Mouse (Mus musculus) heart, postnatal 0 days (tissue): ENCODE data around the gene Cntn5. TPM values are rescaled to one million over a fixed set of nuclear protein-coding genes. Genes with fewer than 3 reads are reported as not detected.

Experiments
- ATAC-seq: fragments of 200-750 bp; cut with Nextera tagmentation; 2 replicates; pipeline ENCODE4 v1.8.0; 2017; ENCODE audit warnings: low read depth, moderate number of reproducible peaks, moderate library complexity; ENCODE audit not compliant: insufficient read depth
- DNase-seq: peaks from one replicate; pipeline ENCODE4 v3.0.0-alpha.2; 2016; ENCODE audit warnings: low spot score
- H3K27ac ChIP-seq: fragments of 300-500 bp; sonication (generic); 2 replicates; pipeline ENCODE4 v1.5.1; 2014; ENCODE audit warnings: low read depth, mild to moderate bottlenecking
- H3K27me3 ChIP-seq: fragments of 300-500 bp; sonication (generic); 2 replicates; pipeline ENCODE4 v1.6.1; 2014; ENCODE audit warnings: low read length, mixed read lengths; ENCODE audit not compliant: control insufficient read depth, insufficient read depth
- H3K36me3 ChIP-seq: fragments of 300-500 bp; sonication (generic); replicated peaks from 2 replicates; pipeline ENCODE4 v1.6.1; 2014; ENCODE audit warnings: low read length, mixed read lengths; ENCODE audit not compliant: control insufficient read depth, insufficient read depth
- H3K4me1 ChIP-seq: fragments of 300-500 bp; sonication (generic); 2 replicates; pipeline ENCODE4 v1.6.1; 2014; ENCODE audit warnings: antibody characterized with exemption; ENCODE audit not compliant: control insufficient read depth, insufficient read depth
- H3K4me2 ChIP-seq: fragments of 300-500 bp; sonication (generic); 2 replicates; pipeline ENCODE4 v1.6.1; 2014; ENCODE audit warnings: low read depth, mild to moderate bottlenecking, low read length, moderate library complexity
- H3K4me3 ChIP-seq: fragments of 300-500 bp; sonication (generic); 2 replicates; pipeline ENCODE4 v1.5.1; 2014; ENCODE audit warnings: low read depth, low read length
- H3K9ac ChIP-seq: fragments of 300-500 bp; sonication (generic); replicated peaks from 2 replicates; pipeline ENCODE4 v1.6.1; 2014; ENCODE audit warnings: low read depth, low read length, mixed read lengths
- H3K9me3 ChIP-seq: fragments of 300-500 bp; sonication (generic); replicated peaks from 2 replicates; pipeline ENCODE4 v1.6.1; 2016; ENCODE audit warnings: low read length; ENCODE audit not compliant: control insufficient read depth
- CTCF ChIP-seq: IDR thresholded peaks from 2 replicates; pipeline ENCODE4 v1.5.1; 2016; ENCODE audit warnings: antibody characterized with exemption, control low read depth, low read depth
- EP300 ChIP-seq: IDR thresholded peaks from 2 replicates; pipeline ENCODE4 v1.6.1; 2016; ENCODE audit warnings: antibody characterized with exemption, low read depth
- WGBS: fragments of 180-500 bp; shearing (Covaris S2); extraction: QIAGEN DNeasy Blood & Tissue Kit; methylation state at CpG from one replicate; pipeline ENCODE4 v1.1.7; 2014; 5-methylcytosine and 5-hydroxymethylcytosine counted together
- polyA plus RNA-seq: library from polyadenylated mRNA; unstranded; fragments of >200 nt; fragmentation: Nextera tagmentation; extraction: Ambion mirVana; gene quantifications from 2 replicates; pipeline ENCODE4 v1.2.1, GENCODE M21; 2015
- total RNA-seq: library from RNA; depleted of rRNA; stranded (reverse); fragments of >200 nt; gene quantifications from 2 replicates; pipeline ENCODE4 v1.2.3, GENCODE M21; 2014; ENCODE audit warnings: low replicate concordance

Gene Cntn5
- total and polyA plus RNA-seq, 2 experiments from 2014 or later = 0.07 to 0.19 TPM

DNA sequence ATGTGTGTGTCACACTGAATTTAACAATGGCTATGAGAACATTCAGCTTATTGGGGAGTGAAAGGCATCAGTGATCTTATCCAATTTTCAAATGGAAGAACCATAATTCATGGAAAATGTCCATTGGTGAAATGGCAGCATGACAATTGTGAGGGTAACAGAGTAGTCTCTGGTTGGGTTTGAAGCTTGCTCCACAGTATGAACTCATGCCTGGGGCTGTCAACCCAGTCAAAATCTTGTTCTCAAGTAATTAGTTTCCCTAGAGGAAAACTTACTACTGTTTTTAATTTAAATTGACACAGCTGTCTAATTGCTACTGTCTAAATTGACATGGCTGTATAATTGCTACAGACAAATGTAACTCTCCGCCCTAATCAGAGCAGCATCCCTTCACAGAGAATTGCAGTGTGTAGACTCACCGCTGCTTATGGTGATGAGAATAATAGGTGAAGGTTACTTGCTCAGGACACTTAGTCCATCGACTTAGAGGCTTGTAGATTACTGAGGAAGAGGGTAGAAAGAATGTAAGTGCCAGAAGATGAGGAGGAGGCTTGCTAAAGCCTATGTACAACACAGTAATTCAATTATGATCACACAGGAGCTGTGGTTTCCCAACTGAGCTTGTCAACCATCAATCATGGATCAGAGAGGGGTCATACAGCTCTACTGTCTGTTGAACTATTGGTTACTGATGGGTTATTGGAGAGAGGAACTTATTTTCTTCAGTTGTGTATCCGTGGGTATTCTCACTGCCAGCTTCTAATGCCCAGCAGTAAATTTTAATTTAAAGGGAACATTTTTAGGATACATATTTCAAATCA is 859.4 kb downstream of the Cntn5 start:
- H3K9me3 ChIP-seq = no peaks in the 10 kb centered on the region
- no peak for DNase-seq
- no peak overlapping the region for H3K9ac ChIP-seq
- H3K27ac ChIP-seq = no peak overlapping the region
- no peak for TF ChIP-seq CTCF
- no peaks in the 10 kb centered on the region for H3K4me1 ChIP-seq
- no peaks in the 10 kb centered on the region for H3K27me3 ChIP-seq
- no peaks in the 10 kb centered on the region for H3K36me3 ChIP-seq
- no peak overlapping the region for H3K4me3 ChIP-seq
- 69% methylated on average over 4 of the region's 4 CpGs for WGBS
- no peak overlapping the region for H3K4me2 ChIP-seq
- ATAC-seq = no peak

DNA sequence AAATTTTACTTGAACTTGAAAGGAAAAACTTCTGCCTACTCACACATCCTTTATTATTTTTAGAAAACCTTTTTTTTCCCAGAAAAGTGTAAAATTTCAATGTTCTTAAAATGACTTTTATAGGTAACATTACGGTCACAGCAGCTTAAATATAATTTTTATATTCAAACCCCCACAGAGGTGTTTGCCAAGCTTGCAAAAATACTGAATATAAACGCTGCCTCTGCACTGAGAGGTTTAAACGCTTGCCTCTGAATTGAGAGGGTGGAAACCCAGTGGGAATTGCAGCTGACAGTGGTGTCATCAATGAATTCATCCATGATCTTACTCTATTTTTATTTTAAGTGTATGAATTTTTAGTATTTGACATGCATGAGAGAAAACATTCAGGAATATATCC is 861.6 kb downstream of the Cntn5 start:
- H3K36me3 ChIP-seq = no peaks in the 10 kb centered on the region
- no peak overlapping the region for H3K4me3 ChIP-seq
- H3K27me3 ChIP-seq = no peaks in the 10 kb centered on the region
- no peaks in the 10 kb centered on the region for H3K9me3 ChIP-seq
- no peak for ATAC-seq
- H3K27ac ChIP-seq = no peak overlapping the region
- H3K4me2 ChIP-seq = no peak overlapping the region
- whole genome bisulfite sequencing = 80% methylated on average over 3 of the region's 3 CpGs
- no peak overlapping the region for H3K9ac ChIP-seq
- TF ChIP-seq CTCF (no peak), EP300 (no peak)
- DNase-seq = no peak
- no peaks in the 10 kb centered on the region for H3K4me1 ChIP-seq

DNA sequence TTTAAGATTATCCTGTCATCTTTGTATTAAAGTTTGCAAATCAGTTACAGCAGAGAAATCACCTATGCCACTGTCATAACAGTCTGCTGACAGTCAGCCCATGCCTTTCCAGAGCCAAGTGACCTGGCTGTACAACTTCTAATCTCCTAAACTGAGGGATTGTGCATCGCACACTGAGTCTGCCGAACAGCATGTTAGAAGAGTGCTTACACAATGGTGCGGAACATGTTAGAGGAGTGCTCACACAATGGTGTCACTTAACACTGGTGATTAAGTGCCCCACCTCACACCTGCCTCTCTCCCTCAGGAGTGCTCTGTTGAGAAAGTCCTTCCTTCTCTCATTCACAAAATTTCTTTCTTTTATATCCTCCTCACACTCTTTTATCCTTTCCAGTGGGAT is 889.4 kb downstream of the Cntn5 start:
- H3K4me3 ChIP-seq = no peak overlapping the region
- H3K4me1 ChIP-seq = no peaks in the 10 kb centered on the region
- WGBS = 79% methylated on average over 3 of the region's 3 CpGs
- TF ChIP-seq EP300 (no peak), CTCF (no peak)
- H3K27me3 ChIP-seq = no peaks in the 10 kb centered on the region
- no peak for ATAC-seq
- H3K27ac ChIP-seq = no peak overlapping the region
- no peak overlapping the region for H3K9ac ChIP-seq
- no peak for DNase-seq
- no peak overlapping the region for H3K4me2 ChIP-seq
- no peaks in the 10 kb centered on the region for H3K9me3 ChIP-seq
- no peaks in the 10 kb centered on the region for H3K36me3 ChIP-seq

DNA sequence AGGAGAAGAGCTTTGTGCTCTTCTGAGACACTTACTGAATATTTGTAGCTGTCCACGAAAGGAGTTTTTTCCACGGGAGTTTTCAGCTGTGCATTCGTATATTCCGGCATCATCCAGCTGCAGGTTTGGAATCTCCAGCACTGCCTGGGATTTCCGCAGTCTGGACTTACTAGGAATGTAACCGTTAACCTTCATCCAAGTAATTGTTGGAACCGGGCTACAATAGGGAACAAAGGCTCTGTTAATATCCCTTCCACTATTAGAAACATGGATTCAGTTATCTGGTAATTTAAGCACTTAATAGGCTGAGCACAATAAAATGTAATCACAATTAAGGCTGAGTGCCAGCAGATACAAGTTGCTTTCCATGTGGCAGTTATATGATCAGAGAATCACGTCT is 920.5 kb downstream of the Cntn5 start:
- Histone ChIP-seq H3K4me2 (no peak overlapping the region), H3K36me3 (no peaks in the 10 kb centered on the region), H3K9me3 (no peaks in the 10 kb centered on the region), H3K27me3 (no peaks in the 10 kb centered on the region), H3K9ac (no peak overlapping the region), H3K27ac (no peak overlapping the region), H3K4me3 (no peak overlapping the region), H3K4me1 (no peaks in the 10 kb centered on the region)
- ATAC-seq (no peak), DNase-seq (no peak)
- TF ChIP-seq CTCF = no peak
- no peak for TF ChIP-seq EP300
- WGBS = 72% methylated on average over 8 of the region's 8 CpGs

DNA sequence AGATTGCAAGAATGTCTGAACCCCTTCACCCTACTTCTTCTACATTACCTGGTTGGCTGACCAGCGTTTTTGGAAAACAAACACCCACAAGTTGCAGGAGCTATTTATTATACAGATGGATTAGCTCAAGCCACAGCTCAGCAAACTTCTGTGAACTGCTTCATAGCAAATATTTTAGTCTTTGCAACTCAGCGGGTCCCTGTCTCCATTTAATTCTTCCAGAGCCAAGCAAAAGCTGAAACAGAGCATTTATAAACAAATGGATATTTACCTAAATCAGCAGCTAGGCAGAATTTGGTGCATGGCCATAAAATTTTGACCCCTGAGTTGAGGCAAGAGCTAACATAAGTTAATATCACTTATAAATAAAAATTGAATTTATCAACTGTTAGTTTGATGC is 921.4 kb downstream of the Cntn5 start:
- no peaks in the 10 kb centered on the region for H3K36me3 ChIP-seq
- TF ChIP-seq EP300 = no peak
- TF ChIP-seq CTCF = no peak
- H3K4me3 ChIP-seq = no peak overlapping the region
- no peaks in the 10 kb centered on the region for H3K27me3 ChIP-seq
- H3K4me1 ChIP-seq = no peaks in the 10 kb centered on the region
- WGBS = 69% methylated on average over 2 of the region's 2 CpGs
- no peak overlapping the region for H3K9ac ChIP-seq
- no peak overlapping the region for H3K27ac ChIP-seq
- no peak overlapping the region for H3K4me2 ChIP-seq
- no peak for ATAC-seq
- H3K9me3 ChIP-seq = no peaks in the 10 kb centered on the region
- no peak for DNase-seq

DNA sequence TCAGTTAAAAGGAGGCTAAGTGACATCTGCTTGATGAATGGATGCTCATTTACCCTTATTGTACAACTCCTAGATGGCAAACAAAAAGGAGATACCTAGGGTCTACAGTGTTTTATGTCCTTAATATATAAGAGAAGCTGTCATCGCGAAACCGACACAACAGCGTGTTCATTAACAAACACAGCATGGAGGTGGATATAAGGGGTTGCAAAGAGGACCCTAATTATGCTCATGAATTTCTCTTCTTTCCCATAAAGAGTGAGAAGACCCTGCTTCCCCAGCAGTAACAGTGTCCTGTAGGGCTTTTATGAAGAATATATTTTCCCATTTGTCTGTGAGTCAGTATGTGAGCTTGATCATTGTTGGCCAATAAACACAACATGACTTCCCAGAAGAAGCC is 939.2 kb downstream of the Cntn5 start:
- DNase-seq (no peak), ATAC-seq (no peak)
- Histone ChIP-seq H3K4me3 (no peak overlapping the region), H3K27me3 (no peaks in the 10 kb centered on the region), H3K9ac (no peak overlapping the region), H3K4me2 (no peak overlapping the region), H3K27ac (no peak overlapping the region), H3K36me3 (no peaks in the 10 kb centered on the region), H3K9me3 (no peaks in the 10 kb centered on the region), H3K4me1 (no peaks in the 10 kb centered on the region)
- no peak for TF ChIP-seq CTCF
- no peak for TF ChIP-seq EP300
- WGBS = 86% methylated on average over 4 of the region's 4 CpGs
